Mouse (Mus musculus) spleen, adult 2 months (tissue): ENCODE results near the gene Gps2.

ENCODE experiments used
- CTCF ChIP-seq: fragments of 200-500 bp; IDR thresholded peaks from 2 replicates; pipeline ENCODE4 v1.5.1; 2011; ENCODE audit warnings: mild to moderate bottlenecking, inconsistent platforms; ENCODE audit not compliant: insufficient read depth, insufficient read length, insufficient replicate concordance; ENCODE audit errors: extremely low read depth
- POLR2A ChIP-seq: fragments of 200-500 bp; IDR thresholded peaks from 2 replicates; pipeline ENCODE4 v1.6.1; 2011; ENCODE audit warnings: low read depth, low read length, inconsistent platforms

DNA sequence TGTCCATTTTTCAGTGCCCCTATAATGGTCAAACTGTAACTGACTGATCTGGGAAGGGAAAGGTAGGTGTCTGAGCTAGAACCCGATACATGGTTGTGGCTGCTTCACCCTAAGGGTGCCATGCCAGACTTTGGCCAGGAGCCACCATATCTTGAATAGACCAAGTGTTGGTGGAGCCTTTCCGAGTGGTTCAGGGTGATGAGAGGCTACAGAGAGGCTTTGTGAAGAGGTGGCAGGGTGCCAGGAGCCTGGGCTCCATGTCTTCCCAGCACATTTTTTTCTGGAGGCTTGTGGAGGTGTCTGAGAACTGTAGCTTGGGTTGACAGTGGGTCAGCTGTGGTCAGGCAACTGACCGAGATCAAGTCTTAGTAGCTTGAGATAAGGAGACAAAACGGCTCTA is 22.2 kb upstream of the Gps2 start:
- no peak for TF ChIP-seq POLR2A
- no peak for TF ChIP-seq CTCF
